Mouse (Mus musculus) neutrophil, adult 5-6 weeks (primary cell): ENCODE measurements around the gene Cenph. TPM values are rescaled to one million over a fixed set of nuclear protein-coding genes. Genes with fewer than 3 reads are reported as not detected.
A peak's percentile ranks its signal among the peaks of the same experiment; 100 is the strongest.
"Not testable (repeated sequence)": the region's sequence is repeated elsewhere in the genome, so short reads cannot be mapped to it uniquely, and the experiment has no call there.

Experiments used
- ATAC-seq: fragments of 151-379, 151-347 bp; 2 replicates; pipeline ENCODE4 v1.8.0; 2017; ENCODE audit warnings: mild to moderate bottlenecking, moderate TSS enrichment; ENCODE audit not compliant: insufficient number of reproducible peaks, poor library complexity, low FRiP score, severe bottlenecking; ENCODE audit errors: extremely low read depth
- total RNA-seq: library from RNA; stranded (forward); fragments of 200-1000 nt; gene quantifications from 2 replicates; pipeline ENCODE4 v1.2.3, GENCODE M21; 2017

The Cenph gene
- total RNA-seq: 1.4 and 2.8 TPM in 2 replicates

DNA sequence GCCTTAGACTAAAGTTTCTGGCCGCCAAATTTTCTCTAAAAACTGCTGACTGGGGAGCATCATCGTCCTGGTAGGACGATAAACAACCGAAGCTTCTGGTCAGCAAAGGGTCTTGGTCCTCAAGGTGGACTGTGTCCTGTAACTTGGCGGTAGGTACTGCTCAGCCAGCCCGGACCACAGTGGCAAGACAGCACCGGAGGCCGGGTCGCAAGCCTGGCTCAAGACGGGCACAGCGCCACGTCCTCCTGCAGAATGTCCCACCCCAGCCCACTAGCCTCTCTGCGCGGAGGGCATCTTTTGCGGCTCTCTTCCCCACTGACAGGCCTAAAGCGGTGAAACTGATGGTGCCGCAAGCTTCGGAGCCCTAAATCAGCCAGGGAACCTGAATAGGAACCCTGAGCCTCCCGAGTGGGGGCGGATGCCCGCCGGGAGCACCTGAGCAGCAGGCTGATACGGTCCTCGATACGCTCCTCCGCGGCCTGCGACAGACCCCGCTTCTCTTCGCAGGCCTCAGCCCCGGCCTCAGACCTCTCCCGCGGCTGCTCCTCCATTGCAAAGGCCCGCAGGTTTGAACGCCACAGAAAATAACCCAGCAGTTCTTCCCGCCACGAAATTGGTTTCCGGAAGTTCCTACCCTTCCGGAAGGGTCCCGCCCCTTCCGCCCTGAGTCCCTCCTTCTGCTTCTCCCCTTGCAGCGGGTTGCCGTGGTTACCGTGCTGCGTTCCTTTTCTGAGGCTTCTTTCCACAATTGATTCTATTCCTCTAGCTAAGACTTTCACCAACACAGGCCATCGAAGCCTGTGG is at the start of gene Cenph:
Cenph (minus strand) TSS at position 648 of the 804 bp plus-strand sequence.
- peak; percentile 100 for ATAC-seq

DNA sequence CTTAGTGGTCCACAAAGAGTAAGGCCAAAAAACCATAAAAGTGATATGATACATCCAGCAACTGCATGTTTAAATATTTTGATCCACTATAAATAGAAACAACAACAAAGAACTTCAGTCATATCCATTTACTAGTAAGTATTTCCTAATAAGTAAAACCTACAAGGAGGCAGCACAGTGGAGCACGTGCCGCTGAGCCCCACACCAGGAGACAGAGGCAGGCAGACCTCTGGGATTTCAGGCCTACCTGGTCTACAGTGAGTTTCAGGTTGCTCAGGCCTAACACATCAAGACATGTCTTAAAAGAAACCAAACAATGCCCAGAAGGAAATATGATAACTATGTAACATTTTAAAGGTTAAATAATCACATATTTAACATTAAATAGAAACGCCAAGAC is 49.2 kb upstream of the Cenph start:
- ATAC-seq: no peak

DNA sequence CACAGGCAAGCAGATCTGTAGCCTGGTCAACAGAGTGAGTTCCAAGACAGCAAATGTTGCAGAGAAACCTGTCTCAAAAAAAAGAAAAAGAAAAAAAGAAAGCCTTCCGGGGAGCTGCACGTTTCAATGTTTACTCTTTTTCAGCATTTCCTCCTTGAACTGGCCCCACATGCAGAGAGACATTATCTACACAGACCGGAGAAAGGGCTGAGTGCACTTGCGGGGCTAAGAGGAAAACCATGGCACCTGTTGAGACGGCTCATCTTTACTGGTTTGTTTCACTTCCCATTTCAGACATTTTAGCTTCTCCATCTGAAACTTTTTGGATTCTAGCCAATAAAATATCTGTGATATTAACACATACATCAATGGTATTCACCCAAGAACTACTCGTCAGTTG is 48.6 kb upstream of the Cenph start:
- peak; percentile 93 for ATAC-seq

DNA sequence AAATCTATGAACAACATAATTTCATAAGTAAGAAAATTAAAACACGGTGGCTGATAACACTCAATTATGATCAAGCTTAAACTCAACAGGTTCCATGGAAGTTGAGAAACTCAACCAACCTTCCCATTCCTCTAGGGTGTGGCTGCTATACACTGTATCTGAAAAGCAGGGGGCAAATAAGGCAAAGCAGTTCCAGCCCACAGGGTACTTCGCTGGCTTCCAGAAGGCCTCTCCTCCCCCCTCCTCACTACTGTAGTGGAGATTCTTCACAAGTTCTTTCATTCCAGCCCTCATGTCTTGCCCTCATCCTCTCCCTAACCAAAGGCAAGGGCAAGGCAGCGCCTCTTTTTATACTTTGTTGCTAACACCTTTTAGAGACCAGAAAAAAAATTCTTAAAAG is 48.2 kb upstream of the Cenph start:
- no peak for ATAC-seq

DNA sequence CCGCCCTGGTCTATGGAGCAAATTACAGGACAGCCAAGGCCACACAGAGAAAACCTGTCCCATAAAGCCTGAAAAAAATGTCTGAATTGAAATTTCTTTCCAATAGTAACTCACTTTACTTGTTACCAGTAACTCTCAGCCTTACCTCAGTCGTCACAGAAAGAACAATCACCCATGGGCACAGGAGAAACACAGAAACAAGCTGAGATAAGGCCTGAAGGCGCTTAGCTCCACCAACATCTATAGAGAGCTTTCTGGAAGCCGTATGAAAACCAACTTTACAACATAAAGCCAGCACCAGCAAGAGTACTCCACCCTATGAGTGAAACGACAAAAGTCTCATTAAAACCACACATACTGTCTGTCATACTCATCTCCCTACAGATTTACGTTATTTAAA is 38.8 kb upstream of the Cenph start:
- no peak for ATAC-seq

DNA sequence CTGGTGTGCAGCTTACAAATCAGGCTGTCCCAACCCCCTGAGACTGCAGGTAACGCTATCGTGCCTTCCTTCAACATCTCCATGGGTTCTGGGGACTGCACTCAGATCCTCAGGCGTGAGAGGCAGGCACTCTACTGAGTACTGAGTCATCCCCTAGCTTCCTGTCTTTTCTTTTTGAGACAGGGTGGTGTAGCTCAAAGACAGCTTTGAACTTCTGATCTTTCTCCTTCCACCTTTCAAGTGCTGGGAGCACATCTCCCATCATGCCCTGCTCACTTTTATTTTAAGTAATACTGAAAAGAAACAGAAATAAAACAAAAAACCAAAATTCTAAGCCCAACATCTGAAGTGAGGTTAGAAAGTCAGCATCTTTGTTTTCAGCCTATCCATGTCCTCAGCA is 30.1 kb upstream of the Cenph start:
- no peak for ATAC-seq

DNA sequence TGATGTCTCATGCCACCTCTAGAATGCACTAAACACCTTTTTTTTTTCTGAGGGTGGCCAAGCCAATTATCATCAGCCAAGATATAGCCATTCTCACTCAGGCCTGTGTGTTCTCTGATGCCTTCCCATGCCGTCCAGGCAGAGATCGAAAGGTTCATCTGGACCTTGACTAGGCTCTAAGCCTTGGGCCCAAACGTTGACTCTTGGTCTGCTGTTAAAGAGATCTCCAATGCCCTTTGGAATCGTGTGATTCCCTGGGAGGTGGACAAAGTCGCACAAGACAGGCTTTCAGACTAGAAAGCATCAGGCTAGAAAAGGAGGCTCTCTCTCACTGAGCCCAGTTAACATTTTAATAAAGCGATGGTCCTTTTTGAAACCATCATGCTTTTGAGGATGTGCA is 21.5 kb upstream of the Cenph start:
- ATAC-seq: no peak

DNA sequence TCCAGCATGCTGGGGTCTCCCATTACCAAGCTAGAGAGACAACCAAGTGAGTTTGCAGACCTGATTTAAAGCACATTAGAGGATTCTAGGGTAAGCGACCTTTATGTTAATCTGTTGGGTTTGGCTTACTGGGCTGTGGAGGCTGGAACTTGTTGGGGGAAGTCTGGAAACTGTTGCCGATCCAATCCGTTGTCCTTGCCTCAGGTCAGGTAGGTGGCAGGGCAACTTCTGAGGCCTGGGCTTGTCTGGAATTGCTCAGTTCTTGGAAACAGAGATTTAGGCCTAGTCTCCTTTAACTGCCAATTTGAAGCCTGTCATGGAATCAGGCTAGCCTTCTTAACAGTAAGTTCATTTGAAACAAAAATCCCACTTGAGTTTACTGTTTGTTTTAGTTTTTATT is 13.4 kb upstream of the Cenph start:
- ATAC-seq: no peak

DNA sequence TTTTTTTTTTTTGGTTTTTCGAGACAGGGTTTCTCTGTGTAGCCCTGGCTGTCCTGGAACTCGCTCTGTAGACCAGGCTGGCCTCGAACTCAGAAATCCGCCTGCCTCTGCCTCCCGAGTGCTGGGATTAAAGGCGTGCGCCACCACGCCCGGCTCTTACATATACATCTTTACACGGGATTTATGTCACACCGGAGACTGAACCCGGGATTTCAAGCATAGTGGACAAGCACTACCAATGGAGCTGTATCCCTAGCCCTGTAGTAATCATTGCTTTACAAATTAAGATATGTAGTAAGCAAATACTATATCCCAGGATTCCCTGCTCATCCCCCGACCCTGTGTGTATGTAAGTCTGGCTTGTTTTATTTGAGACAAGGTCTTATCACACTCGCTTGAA is 12.4 kb upstream of the Cenph start:
- not testable (repeated sequence) for ATAC-seq

DNA sequence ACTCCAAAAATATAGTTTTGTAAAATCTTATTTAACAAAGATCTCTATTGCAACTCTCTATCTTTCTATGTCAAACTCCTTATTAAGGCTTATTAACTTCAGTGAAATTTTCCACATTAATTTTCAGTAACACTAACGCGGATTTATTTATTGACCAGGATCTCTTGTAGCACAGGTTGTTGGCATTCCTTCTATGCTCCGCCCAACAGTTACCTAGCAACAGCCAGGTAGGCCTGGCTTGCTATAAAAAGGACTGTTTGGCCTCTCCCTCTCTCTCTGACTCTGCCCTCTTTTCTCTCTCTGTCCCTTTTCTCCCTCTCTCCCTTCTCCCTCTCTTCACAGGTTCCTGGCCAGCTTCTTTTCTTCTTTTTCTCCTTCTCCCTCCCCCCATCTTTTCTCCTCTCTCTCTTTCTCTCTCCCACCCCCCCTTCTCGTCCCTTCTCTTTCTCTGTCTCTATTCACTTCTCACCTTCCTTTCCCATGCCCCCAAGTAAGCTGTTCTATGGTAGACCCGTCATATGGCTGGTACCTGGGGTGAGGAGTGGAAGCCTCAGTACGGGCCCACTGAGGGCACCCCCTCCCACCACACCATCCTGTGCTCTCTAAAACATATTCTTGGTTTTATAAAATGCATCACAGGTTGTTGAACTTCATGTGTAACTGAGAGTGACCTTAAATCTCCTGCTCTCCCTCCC is 11.8 kb upstream of the Cenph start:
- no peak for ATAC-seq

DNA sequence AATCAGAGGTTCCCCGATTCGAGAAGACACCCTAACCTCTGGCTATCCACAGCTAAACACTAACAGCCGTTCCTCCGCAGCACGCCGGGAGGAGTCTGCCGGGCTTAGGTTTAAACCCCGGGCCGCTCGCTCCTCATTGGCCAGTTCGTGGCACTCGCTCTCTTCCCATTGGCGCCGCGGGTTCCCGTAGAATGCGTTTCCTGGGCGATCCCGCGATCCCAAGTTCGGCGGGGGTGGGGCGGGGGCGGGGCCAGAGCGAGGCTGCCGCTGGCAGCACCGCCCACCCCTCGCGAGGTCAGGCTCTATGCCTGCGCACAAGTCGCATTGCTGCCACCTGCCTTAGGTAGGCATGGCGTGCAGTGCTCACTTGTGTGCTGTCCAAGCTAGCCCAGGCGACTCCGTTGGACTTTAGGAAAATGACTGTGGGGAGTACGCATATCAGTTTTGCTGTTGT is 10.7 kb upstream of the Cenph start, which contains the start of gene Ccnb1:
Ccnb1 (minus strand) TSS at position 157 of the 454 bp plus-strand sequence.
- ATAC-seq: peak; percentile 93

DNA sequence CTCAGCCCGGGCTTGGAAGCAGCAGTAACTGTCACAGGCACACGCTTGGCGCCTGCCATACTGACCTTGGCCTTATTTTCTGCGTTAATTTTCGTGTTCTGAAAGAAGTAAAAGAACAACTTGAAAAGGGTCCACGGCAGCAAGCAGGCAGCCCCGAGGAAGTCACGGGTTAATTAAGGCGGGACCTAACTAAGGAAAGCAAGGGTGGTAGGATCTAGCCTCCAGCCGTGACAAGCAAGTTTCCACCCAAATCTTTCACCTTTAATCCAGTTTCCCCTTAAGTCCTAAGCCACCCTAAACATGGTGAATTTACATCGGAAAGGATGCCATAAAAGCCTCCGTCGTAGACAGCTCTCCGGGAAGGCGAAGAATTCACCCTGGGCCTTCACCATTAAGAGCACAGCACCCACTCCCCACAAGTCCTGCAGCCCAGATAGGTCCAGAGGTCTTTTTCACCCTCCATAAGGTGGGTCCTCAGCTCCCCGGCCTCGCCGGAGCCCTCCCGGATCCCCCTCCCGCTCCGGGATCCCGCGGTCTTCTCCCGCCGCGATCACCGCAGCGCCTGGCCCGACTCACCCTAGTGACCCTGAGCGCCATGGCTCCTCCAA is 10.2 kb upstream of the Cenph start:
- ATAC-seq: no peak

DNA sequence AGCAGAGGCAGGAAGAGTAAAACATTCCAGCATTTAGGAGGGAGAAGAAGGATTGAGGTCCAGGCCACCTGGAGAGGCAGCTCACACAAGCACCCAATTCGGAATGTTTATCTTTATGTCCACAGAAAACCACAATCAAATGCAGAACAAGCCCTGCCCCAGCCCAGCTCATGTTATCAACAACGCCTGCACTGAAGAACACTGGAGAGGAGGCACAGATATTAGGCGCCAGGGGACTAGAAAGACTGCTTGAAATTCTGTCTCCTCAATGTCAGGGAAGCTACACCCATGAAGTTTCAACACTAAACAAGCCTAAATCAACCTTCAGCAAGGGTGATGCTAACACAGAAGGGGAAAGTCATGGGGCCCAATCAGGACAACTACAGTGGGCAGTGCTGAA is 1.8 kb upstream of the Cenph start:
- no peak for ATAC-seq

DNA sequence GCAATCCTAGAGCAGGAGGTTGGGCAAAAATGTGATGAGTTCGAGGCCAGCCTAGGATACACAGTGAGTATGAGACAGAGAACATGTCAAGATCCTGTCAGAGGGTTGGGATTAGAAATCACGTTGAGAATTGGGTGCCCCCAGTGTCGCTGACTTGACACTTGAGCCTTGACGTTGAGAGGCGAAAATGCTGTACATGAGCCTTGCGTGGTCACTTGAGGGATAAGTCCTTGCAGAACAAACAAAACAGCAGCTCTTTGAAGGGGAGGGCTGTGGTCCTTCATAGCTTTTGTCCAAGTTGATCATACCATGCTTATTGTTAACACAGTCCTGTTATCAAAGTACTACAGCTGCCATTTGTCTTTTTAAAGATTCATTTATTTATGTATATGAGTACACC is 1.0 kb upstream of the Cenph start:
- ATAC-seq: no peak

DNA sequence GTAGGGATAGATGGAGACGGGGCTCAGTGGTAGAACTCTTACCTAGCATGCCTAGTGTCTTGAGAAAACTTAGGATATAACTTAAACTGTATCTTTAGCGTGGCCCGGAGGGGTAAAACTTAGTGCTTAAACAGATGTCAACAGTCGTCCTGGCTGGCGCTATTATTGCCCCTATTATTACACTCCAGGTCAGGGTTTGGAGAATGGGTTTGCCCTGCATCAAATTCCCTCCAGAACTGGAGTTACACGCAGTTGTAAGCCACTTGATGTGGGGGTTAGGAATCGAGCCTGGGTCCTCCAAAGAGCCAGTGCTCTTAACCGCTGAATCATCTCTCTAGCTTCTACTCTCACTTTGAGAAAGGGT is 339 bp upstream of the Cenph start:
- ATAC-seq: no peak

DNA sequence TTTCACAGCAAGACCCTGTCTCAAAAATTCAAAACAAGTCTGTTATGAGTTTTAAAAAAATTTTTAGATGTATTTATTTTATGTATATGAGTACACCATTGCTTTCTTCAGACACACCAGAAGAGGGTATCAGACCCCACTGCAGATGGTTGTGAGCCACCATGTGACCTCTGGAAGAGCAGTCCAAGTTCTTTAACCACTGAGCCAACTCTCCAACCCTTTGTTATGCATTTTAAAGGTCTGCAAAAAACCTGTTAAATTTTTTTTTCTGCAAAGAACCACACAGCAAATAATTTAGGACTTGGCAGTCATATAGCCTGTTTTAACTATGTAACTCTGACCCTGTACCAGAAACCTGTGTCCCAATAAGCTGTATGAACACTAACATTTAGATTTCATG is 995 bp downstream of the Cenph start:
- no peak for ATAC-seq

DNA sequence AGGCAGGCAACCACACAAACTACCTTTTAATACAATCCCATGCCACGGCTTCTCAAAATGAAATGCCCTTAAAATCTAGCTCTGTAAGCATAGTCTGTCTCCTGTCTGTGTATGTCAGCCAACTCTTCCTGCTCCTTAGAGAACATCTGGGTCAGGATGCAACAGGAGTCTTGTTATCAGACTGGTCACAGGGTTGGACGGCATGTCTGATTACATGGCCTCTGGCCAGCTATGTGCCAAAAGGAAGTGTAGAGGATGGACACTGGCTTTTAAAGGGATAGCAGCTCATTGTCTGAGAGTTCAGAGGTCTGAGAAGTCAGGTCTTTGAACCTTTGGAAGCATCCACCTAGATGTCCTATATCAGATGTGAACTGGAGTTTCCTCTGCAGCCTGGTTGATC is 20.4 kb downstream of the Cenph start:
- ATAC-seq: no peak

DNA sequence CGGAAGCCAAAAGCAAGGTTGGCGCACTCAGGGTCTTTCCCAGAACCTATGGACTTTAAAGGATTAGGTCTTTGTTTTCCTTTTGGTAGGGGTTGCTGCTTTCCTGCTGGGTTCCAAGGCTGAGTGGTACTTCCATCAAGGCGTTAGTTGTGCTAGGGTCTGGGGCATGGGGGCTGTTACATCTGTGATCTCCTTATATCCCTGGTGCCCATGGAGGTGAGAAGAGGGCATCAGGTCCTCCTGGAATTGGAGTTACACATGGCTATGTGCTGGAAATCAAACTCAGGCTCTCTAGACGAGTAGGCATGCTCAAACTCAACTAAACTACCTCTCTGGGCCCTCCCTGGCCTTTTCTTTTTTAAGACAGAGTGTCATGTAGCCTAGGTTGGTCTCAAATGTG is 21.5 kb downstream of the Cenph start:
- no peak for ATAC-seq

DNA sequence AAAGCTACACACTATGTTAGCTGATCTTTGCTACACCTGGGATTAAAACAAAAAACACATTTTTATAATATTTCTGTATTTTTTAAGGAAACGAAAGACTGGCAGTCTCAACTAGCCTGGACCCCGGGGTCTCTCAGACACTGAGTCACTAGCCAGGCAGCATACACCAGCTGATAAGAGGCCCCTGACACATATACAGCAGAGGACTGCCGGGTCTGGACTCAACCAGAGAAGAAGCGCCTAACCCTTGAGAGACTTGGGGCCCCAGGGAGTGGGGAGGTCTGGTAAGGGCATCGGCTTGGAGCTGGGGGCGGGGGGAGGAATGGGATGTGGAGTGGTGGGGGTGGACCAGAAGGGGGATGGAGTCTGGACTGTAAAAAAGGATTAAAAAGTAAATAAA is 22.7 kb downstream of the Cenph start:
- no peak for ATAC-seq

DNA sequence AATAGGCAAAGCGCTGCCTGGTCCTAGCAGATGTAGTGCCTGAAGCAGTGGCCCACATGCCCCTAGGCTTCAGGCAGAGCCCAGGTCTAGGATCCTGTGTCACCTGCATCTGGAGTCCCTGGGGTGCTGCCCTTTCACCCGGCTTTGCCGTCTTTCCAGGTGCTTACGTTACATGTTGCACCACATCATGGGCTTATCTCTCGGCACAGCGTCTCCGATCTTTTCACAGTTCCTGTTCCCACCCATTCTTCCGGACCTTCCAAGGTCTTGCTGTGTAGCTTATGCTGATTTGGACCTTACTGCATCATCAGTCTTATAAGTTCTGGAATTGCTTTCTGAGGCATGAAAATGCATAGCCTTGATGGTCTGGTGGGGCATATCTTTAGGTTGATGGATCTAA is 23.2 kb downstream of the Cenph start:
- no peak for ATAC-seq
